Mouse (Mus musculus) megakaryocyte-erythroid progenitor cell, adult 5-6 weeks (primary cell): ENCODE results near the gene Ttll6. TPM values are rescaled to one million over a fixed set of nuclear protein-coding genes. Genes with fewer than 3 reads are reported as not detected.

ENCODE experiments used
- ATAC-seq: replicated peaks from 2 replicates; pipeline ENCODE4 v1.8.0; 2016; ENCODE audit warnings: mild to moderate bottlenecking, inconsistent platforms; ENCODE audit not compliant: severe bottlenecking, poor library complexity, low FRiP score, low TSS enrichment
- total RNA-seq, 2 experiments: library from RNA; stranded (forward) in 1 of 2; stranded (reverse) in 1 of 2; fragments of 200-1000, 215-1000 nt in 1 of 2; fragments of >200 nt in 1 of 2; fragmentation: Nextera tagmentation in 1 of 2; gene quantifications; 2 replicates each; pipeline ENCODE4 v1.2.3; 2014 to 2017

Ttll6 gene
- total RNA-seq, 2 experiments from 2014 or later, result not detected

DNA sequence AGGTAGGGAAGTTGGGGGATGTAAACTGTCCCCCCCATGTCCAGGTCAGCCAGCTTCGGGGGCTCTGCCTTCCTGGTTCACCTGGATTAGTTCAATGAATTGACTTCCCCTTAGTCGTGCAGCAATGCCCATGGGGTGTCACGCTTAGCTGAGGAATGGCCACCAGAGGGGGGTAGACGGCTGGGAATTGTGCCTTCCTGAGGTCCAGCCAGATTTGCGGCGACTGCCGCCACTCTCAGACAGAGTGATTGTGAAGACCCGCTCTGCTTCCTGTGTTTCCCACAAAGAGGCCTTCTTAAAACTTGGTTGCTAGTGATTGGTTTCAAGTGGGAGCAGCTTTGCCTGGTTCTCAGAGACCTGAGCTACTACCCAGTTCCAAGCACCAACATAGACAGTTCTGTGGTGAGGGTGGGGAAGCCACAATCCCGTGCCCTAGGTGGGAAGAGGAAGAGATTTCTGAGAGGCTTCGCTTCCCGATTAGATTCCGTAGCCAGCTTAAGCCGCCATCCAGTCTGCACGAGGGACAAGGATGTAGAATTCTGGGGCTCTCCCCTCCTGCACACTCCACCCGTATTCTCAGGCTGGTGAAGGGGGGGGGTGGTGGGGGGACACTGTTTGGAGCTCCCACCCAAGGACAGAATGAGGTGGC, 12.2 kb downstream of the Ttll6 start:
- ATAC-seq, result peak; percentile 71; the same call in 1 of the 2 replicates

DNA sequence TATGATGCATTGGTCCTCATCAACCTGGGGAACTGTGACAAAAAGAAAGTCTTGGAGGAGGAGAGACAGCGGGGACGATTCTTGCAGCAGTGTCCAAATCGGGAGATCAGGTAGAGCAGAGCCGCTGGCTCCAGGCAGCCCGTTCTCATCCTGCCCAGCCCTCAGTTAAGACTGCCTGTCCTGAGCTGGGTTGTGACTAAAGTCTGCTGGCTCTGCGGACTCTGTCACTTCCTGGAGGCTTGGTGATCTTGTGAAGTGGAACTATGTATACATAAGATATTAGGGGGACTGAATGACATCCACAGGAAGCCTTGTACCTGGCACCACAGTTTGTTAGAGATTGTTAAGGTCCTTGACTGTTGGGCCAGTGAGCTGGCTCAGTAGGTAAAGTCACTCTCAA, 13.9 kb downstream of the Ttll6 start:
- no peak for ATAC-seq

DNA sequence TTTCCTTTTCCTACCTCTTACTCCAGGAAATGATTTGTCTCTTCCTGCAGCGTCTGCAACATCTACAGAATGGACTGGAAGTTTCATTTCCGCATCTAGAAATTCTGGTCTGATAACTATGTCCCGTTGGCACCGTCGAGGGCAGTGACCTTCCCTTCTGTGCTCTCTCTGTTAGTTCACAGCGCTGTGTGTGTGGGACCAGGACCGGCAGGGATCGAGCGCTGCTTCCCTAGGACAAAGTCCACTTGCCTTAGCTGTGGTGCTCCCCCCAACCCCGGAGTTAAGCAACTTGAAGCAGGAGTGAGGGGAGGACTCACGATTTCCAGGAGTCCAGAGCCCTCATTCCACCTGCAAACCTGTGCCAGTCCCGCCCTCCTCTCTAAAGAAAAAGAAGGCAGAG, 31.2 kb downstream of the Ttll6 start:
- no peak for ATAC-seq

DNA sequence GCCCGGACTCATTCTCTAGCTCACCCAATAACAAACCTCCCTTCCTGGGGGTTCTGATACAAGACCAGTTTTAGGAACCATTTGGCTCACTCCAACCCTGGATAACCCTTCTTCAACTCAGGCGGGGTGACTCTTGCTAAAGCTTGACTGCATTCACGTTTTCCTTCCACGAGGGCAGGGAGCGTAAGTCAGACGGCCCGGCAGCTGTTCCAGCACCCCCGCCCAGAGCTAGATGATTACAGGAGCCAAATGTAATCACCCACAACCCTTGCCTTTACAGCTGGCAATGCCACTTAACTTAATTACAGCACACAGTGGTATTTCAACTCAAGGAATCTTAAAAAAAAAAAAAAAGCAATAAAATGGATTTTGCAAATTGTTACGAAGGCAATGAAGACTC, 34.5 kb downstream of the Ttll6 start:
- ATAC-seq, result no peak

DNA sequence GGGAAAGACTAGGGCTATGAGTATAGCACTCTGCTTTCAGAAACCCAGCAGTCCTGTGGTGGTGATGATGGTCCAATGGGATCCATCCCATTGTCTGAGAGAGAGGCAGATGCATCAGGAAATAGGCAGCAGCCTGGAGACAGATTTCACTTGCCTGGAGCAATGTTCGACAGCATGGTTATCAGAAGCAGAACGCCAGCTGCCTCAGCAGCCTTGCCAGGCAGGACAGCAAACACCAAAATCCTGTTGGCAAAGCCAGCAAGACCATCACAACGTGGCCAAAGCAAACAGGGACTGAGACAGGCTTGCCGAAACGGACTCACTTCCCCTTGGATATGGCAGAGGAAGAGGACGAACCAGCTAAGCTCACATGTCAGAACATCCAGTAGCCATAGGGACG, 35.4 kb downstream of the Ttll6 start:
- no peak for ATAC-seq

DNA sequence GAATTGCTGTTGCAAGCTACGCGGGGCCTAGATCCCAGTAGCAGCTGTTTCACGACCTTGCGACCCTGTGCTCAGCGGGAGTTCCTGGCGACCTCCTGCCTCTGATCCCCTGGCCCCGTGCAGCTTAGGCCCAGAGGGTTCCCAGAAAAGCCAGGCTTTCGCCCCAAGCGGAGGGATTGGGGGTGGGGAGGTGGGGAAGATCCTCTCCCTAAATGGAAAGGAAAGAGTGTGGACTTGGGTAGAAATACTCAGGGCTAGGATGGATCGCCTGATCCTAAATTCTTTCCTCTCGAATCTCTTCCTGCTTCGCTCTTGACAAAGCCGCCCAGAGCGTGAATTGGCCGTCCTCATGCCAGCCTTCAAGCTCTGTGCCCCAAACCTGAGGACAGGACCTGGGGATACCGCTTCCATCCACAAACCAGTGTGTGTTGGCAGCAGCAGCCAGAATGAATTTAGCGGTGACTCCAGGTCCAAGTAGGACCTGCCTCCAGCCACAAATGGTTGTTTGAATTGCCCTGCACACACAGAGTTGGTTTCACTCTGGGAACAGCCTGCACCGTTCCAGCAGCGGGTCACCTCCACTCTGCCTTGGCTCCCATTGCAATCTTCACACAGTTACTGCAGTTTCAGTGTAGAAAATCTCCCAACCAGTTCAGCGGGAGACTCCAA, 37.3 kb downstream of the Ttll6 start:
- ATAC-seq, result no peak

DNA sequence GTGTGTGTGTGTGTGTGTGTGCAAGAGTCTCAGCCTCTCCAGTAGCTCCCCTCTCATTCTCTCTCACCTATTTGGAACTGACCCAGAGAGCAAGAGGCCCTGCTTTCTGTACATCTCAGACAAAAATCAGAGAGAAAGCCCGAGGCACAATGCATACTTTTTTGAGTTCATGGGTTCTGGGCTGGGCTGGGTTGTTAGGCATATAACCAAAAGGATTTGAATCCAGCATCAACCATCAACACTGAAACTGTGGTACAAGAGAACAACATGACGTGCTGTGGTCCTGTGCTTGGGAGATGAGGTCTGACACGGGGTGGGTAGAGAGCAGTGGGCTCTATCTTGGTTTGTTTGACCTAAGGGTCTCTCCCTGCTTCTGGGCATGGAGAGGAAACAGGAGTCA, 38.0 kb downstream of the Ttll6 start:
- ATAC-seq, result no peak

DNA sequence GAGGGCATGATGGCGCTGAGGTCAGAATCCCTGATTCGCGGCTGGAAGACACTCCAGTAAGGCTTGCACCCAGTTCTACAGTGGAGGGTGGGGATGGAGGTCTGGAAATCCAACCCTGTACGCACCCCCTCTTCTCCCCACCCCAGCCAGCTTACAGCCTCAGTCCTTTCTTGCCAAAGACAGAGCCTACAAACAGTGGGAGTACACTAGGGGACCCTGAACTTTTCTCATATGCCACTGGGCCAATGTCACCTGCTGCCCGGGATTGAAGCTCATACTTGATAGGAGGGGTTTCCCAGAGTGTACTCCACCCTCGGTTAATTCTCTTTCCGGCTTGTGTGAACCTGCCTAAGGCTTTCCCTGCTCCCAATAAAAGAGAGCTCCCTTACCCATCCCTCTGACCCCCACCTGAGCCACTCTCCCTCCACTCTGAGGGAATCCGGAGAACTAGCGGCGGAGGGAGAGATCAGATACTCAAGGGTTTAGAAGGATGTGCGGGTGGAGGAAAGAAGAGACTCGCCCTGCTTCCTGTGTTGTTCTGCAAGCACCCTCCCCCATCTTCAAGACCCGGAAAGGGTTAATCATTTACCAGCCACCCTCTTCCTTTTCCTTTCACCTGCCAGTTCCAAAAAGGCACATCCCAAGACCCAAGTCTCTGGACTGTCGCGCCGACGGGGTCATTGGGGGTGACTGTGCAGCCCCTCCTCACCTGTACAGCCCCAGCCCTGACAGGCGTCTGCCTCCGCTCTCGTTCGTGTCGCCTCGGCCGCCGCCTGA, 39.1 kb downstream of the Ttll6 start:
- ATAC-seq, result no peak

DNA sequence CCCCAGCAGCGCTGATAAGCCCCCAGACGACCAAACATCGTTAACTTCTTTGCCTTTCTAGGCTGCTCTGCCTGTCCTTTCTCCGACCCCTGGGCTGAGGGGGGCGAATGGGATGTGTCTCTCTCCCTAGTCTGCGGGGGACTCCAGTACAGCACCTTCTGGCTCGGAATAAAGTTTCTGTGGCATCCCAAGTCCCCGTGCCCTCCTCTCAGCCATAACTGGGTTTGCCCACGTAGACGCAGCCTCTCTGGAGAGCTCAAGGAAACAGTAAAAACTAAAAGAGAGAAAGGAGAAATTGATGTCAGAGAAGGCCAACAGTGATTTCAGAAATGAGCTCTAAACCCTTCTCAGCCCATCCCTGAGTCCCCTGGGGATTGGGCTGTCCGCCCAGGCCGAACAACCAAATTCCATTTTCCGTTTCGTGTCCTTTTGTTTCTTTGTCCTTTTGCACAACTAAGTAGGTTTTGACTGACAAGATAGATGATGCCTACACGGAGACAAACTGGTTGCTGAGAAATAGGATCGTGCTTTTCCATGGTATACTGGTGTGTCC, 39.8 kb downstream of the Ttll6 start:
- no peak for ATAC-seq

DNA sequence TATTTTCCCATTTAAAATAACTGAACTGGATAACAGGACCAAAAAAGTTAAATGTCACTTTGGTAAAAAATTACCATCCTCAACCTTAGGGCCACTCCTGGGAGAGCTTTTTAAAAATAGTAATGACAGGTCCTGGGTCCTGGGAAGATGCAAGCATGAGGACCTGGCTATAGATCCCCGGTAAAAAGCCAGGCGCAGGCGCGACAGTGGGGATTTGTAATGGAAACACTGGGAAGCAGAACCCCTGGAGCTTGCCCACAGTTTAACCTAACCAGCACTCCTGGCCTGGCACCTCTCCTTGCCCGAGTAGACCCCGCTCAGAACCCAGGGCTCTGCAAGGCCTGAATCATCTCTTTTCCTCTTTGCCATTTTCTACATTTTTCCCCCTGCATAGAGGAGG, 41.3 kb downstream of the Ttll6 start:
- no peak for ATAC-seq

DNA sequence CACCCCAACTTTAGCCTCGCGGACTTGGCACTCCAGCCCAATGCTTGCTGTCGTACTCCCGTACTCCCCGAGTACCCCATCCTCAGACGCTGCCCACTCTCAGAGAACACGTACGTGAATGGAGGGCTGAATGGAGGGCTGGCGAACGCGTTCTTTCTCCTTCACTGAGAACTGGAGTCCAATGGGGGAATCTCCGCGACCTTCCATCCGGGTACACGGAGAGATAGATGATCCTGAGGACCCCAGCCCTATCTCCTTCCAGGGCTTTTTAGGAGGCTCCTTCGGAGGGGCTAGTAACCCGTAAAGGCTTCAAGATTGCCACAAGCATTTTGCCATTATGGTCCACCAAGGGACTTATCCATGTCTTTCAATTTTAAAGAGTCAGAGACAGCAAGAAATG, 41.9 kb downstream of the Ttll6 start:
- no peak for ATAC-seq

DNA sequence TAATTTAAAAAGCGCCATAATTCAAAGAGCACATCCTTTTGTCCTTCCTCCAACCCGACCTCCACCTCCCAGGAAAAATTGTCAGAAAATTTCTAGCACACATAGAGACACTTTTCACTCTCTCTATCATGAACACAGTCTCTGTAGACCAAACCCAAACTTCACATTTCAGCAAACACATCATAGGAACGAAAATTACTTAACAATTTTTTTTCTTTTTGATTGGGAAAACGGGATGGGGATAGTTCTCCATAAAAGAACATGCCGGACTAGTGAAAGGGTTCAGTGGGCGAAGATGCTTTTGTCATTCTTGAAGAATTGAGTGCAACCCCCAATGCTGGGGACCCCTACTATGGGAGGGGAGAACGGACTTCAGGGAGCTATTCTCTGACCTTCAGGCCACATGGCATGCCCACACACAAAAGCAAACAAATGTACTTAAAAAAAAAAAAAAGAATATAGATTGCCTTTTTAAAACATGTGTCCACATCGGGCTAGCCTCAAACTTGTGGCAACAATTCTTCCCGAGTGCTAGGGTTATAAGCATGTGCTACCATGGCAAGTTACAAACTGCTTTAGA, 42.5 kb downstream of the Ttll6 start:
- ATAC-seq, result no peak

DNA sequence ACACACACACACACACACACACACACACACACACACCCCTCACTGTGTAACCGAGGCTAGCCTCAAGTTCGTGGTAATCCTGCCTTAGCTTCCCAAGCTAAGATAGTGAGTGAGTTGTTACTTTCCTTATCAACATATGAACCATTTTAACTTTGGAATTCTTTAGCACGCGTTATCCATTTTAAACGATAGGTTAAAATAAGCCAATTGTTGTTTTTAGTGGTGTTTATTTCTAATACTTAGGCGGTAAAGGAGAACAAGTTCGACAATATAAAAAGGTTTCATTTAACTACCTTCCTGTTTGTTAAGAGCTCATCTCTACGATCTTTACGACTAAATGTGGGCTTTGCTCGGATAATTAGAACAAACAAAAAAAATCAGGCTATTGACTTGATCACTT, 43.3 kb downstream of the Ttll6 start:
- ATAC-seq, result no peak

DNA sequence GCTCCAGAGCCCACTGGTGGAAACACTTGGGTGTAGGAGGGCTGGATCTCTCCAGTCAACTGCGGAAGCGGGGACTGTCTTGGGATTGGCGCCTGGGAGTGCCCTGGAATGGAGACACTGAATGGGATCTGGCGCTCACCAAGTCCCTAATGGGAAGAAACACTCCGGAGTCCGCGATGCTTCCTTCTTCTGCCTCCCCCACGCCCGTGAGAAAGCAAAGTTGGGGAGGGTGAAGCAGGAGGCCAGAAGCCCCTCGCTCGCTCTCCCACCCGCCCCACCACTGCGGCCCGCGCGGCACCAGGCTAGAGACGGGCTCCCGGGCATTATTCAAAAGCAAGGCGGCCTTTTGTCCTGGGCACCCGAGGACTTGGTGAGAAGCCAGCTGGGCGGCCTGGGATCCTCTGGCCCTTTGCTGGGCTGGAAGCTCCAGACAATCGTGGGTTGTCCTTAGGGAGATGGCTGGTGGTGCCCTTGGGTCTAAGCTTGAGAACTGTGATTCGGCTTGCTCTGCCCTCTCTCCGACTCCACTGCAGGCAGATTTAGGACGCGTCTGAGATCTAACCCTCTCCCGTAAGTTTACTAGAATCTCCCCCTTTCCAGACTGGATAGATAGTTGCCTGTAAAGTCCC, 44.1 kb downstream of the Ttll6 start:
- ATAC-seq, result no peak

DNA sequence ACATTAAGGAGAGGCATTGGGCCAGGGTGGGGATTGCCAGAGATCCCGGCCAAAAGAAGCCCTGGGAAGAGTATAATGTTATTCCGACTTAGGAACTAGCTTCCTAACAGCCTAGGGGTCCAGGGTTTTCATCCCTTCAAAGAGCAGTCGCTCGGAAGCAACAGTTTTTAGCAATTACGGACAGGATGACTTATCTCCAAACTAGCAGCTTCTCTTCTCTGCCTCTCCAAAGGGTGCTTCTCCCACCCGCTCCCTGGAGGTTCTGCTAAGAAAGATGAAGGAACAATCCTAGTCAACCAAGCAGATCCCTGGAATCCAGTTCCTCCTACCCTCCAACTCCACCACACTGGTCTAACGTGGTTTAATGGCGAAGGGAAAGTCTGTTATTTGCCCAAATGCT, 44.8 kb downstream of the Ttll6 start:
- ATAC-seq, result no peak

DNA sequence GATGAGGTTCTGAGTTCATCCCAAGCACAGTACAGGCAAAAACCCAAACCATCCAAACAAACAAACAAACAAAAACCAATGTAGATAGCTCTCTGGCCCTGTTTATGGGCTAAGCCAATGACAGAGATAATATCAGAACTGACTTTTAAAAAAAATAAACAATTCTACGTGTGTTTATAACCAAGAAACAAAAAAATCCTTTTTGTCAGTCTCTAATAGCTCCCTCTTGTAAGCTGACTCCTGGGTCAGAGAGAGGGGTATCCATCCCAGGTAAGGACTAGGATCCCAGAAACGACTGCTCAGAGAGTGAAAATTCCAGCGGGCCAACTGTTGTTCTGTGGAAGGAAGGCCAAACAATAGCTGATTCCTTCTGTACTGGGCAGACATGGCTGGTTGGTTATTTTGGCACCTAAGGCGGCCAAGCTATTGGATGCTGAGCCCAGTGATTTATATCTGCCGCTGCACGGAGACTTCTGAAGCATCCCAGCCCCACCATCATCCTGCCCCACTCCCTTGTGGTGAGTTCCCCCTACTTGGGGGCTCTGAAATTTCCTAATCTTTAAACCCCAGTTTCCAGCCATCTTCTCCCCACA, 45.4 kb downstream of the Ttll6 start:
- no peak for ATAC-seq

DNA sequence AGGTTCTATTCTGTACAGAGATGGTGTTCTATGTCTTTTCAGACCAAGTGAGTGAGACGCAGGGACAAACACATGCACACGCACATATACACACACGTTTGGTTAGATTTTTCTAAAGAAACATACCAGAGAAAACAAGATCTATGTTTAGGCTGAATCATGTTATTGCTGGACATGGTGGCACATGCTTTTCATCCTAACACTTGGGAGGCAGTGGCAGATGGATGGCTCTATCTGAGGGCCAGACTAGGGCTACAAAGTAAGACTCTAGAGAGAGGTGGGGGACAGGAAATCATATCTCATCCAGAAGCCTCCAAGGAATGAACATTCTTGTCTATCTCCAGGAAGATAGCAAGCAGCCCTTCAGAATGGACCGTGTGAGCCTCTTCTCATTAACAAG, 47.5 kb downstream of the Ttll6 start:
- no peak for ATAC-seq

DNA sequence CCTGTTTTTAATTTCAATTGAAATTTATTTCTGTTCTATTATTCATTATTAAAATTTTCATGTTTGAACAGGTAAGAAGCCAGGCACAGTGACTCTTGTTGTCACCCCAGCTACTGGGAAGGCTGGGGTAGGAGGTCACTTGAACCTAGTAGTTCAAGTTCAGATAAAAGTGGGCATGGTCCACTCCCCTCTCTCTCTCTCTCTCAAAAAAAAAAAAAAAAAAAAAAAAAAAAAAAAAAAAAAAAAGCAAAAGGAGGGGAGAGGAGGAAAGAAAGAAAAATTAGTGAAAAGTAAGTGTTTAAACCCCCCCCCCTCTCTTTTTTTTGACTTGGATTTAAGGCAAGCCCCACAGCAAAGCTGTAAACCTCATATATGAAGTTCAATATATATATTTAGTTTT, 50.6 kb downstream of the Ttll6 start:
- ATAC-seq, result no peak

DNA sequence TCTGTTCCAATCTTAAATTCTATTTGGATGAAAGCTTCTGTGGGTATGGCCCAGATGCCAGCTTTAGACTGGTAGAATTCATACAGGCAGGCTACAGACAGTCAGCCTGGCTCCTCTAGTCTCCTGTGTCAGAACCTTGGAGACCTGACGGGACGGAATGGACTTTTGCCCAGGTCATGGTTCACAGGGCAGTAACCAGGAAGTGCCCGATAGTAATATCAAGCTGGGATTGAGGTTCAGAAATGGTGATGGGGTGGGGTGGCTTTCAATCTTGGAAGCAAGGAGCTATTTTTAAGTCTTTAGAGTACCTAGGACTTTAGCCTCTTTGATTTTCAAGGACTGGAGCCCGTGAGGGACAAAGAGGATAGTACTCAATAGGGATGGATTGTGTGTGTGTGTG, 53.7 kb downstream of the Ttll6 start:
- no peak for ATAC-seq
